Mouse (Mus musculus): ENCODE results near the gene Gpx1. TPM values are rescaled to one million over a fixed set of nuclear protein-coding genes. Genes with fewer than 3 reads are reported as not detected.

Gpx1 gene
- total RNA-seq, 2 experiments from 2014 or later = 152 to 166 TPM

DNA sequence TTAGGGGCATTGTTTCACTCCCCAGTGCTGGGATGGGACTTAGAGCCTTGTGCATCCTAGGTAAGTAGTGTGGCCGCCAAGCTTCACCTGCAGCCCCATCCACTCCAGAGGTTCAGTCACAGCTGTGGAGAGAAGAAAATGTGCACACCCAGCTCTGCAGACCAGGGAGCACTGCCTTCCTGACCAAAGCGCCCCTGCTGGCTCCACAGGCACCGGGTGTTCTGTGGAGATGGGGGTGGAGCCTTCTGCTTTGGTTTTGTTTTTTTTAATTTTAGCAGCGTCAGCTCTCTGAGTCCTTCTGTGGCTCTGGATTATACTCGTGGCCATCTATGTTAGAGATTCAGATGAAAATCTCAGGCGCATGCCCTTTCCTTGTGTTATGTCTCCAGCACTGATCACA, 50.5 kb downstream of the Gpx1 start:
- DNase-seq = no peak
- intact Hi-C loops (cut with DNase I) = no loop called here

Other genes starting within 250 kb of the Gpx1 start
- 10 to 100 TPM; 44.6 to 53.1 TPM for gene Apeh, start 244.3 kb upstream of the Gpx1 start, total RNA-seq (2021)
- under 1 TPM; 0.05 to 0.07 TPM for gene Bsn, start 148.5 kb upstream of the Gpx1 start, total RNA-seq (2021)
- gene Dag1, start 74.9 kb upstream of the Gpx1 start, total RNA-seq (2021) = 100 to 1,000 TPM; 369 to 394 TPM
- gene Nicn1, start 48.5 kb upstream of the Gpx1 start, total RNA-seq (2021) = 10 to 100 TPM; 20.5 to 21.8 TPM
- 1 to 10 TPM; 5.2 to 6.9 TPM for gene Amt, start 42.0 kb upstream of the Gpx1 start, total RNA-seq (2021)
- gene Rhoa, start 32.8 kb upstream of the Gpx1 start, total RNA-seq (2021) = 100 to 1,000 TPM; 328 to 329 TPM
- gene Tcta, start 32.7 kb upstream of the Gpx1 start, total RNA-seq (2021) = 10 to 100 TPM; 24.4 to 30.0 TPM
- gene Usp4, start 8.9 kb downstream of the Gpx1 start, total RNA-seq (2021) = 10 to 100 TPM; 94.3 to 95.7 TPM
- gene 1700102P08Rik, start 53.9 kb downstream of the Gpx1 start, total RNA-seq (2021) = under 1 TPM; 0.31 to 0.74 TPM
- not detected for gene Ccdc36, start 89.6 kb downstream of the Gpx1 start, total RNA-seq (2021)
- not detected for gene BC048562, start 97.6 kb downstream of the Gpx1 start, total RNA-seq (2021)
- gene Ccdc71, start 121.6 kb downstream of the Gpx1 start, total RNA-seq (2021) = 10 to 100 TPM; 27.7 to 31.3 TPM
- gene Klhdc8b, start 122.7 kb downstream of the Gpx1 start, total RNA-seq (2021) = 10 to 100 TPM; 29.2 to 33.4 TPM
- gene Lamb2, start 140.8 kb downstream of the Gpx1 start, total RNA-seq (2021) = 100 to 1,000 TPM; 284 to 331 TPM
- 100 to 1,000 TPM in 1 of 2 experiments, 10 to 100 TPM in 1; 98.4 to 103 TPM for gene Usp19, start 151.7 kb downstream of the Gpx1 start, total RNA-seq (2021)
- gene Qars, start 168.8 kb downstream of the Gpx1 start, total RNA-seq (2021) = 10 to 100 TPM; 84.4 to 86.3 TPM
- 10 to 100 TPM; 83.5 to 89.6 TPM for gene Qrich1, start 177.9 kb downstream of the Gpx1 start, total RNA-seq (2021)
- gene Impdh2, start 221.4 kb downstream of the Gpx1 start, total RNA-seq (2021) = 10 to 100 TPM; 62.3 to 70.0 TPM
- gene Ndufaf3, start 228.5 kb downstream of the Gpx1 start, total RNA-seq (2021) = 10 to 100 TPM; 54.5 to 58.6 TPM
- gene Dalrd3, start 231.0 kb downstream of the Gpx1 start, total RNA-seq (2021) = 10 to 100 TPM; 21.0 TPM
- 10 to 100 TPM; 30.2 to 36.4 TPM for gene Wdr6, start 239.8 kb downstream of the Gpx1 start, total RNA-seq (2021)